Mouse (Mus musculus) cerebellum, postnatal 4 days (tissue): Measurements from ENCODE around the gene Traf5.

Experiments used
- DNase-seq, 2 experiments: peaks; one replicate each; pipeline ENCODE4 v3.0.0; 2022; ENCODE audit warnings: low spot score in 2 of 2, mixed read lengths in 1 of 2

Gene Traf5

DNA sequence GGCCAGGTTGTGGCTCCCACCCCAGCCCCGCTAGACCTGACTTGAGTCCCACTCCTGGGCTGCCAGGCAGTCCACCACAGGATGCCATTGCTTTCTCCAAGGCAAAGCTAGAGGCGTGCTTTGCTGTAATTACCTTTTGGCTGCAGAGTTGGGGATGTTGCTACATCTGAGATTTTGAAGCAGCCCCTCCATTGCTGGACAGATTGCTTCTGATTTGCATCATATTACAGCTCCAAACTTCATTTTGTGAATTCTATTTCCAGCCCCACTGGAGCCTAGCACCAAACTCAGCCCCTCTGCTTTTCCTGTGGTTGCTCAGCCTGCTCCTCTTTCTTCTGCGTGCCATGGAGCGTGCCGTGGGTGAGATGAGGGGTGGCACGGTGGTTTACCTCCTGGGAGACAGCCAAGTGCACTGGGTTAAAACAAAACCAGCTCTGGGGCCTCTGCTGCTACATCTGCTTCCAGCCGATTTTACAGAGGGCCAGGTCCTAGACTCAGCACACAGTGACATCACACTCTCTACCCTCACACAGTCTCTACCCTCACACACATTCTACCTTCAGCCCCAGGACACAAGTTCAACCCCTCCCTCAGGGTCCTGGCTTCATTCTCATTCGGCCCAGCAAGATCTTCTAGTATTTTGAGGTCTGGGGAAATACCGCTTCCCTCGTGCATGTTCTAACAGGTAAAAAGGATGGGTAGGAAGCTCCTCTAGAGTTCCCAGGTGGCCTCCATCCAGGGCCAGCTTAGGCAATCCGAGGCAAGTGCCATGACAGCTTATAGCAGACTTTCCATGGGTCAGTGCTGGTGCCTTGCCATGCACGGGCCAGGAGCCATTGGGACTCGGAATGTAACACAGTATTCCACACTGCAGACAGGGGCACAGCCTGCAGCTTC is 117.6 kb downstream of the Traf5 start:
- no peak for DNase-seq

DNA sequence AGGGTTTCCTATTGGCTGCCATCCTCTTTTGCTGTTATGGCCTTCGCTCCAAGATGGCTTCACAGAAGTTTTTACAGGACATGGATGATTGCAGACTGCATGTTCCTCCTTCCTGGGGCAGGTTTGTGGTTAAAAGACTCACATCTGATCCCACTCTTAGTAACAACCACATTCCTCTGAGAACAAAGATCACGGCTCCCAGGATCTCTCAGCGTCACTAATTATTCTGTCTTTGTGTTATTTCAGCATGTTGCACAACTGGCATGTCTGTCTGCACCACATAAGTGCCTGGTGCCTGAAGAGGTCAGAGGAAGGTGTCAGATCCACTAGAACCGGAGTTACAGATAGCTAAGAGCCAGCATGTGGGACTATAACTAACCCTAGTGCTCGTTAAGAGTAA is 122.4 kb downstream of the Traf5 start:
- DNase-seq, result no peak

DNA sequence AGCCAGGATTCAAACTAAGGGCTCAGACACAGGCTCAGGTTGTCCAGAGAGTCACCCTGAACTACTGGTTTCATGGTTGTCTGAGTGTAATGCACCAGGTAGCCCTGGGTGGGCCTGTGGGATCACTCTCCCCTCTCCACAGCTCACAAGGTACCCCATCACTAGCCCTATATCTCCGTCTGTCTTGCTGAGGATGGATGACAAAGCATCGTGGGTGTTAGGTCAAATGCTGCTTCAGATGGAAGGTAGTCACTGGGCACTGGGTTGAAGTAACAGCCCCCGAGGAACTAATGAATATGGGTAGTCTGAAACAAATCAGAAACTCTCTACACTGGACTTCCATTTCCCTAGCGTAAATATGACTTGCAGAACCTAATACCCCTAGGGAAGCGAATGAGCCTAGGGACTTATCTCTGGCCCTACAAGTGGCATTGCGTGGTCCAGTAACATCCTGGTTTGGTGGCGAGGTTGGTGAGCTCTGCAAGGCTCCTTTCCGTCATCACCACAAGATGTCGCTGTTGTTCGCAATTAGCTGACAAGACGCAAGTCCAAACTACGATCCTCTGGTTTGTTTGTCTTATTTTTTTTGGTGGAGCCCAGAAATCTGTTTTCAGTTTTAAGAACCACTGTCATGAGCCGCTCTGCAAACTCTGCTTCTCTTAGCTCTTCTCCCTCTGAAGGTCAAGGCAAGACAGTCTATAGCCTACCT is 127.4 kb downstream of the Traf5 start:
- peak; percentile 58 to 79 for DNase-seq

DNA sequence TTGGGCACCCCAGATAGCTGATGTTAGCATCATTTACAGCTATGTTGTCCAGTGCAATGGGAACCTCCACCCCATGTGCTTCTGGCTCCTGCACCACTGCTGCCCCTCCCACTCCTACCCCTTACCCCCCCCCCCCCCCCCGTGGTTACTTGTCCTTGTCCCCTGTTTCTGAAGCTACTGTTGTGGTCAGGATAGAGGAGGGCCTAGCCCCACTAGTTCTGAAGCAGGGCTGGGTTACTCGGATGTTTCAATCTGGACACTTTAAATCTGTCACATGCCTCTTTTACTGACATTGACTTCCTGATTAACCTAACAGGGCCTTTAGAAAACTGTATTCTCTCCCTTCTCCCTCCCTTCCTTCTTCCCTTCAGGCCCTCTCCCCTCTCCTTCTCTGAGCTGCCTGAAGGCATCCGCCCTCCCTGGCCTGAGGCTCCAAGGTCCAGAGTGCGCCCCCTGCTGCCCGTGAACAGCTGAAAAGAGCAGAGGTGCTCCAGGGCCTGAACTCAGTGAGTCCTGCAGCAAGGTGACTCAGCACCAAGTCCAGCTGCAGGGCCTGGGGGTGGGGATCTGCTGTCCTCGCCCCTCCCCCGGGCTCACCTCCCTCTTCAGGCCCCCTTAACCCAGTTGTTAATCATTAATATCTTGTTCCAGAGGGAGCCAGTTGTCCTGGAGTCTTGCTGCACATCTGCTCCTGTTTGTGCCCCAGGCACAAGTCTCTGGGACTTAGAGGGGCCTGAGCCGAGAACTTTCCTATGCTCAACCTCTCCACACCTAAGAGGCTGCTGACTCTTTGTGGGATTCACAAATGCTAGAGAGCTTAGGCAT is 128.2 kb downstream of the Traf5 start:
- DNase-seq, result peak; percentile 75 to 80

DNA sequence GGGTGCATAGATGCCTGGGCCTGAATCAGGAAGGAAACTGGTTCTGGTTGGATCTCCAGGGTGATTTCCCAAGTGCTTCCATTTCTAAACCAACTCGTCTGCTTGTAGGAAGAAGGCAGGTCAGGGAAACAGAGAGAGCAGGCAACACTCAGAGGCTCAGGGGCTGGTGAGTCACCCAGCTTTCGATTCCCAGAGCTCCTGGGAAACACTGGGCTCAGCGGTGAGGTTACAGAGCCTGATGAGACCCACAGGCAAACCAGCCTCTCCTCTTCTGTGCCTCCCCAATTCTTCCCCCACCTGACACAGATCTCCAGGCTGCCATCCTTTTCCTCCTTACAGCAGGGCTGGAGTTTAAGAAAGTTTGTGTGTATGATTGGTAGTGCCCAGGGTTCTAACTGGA is 128.9 kb downstream of the Traf5 start:
- DNase-seq, result no peak

DNA sequence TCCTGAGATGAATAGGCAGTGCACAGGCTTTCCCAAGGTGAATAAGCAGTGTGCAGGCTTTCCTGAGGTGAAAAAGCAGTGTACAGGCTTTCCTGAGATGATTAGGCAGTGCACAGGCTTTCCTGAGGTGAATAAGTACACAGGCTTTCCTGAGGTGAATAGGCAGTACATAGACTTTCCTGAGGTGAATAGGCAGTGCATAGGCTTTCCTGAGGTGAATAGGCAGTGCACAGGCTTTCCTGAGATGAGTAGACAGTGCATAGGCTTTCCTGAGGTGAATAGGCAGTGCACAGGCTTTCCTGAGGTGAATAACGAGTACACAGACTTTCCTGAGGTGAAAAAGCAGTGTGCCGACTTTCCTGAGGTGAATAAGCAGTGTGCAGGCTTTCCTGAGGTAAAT is 131.4 kb downstream of the Traf5 start:
- no peak for DNase-seq

DNA sequence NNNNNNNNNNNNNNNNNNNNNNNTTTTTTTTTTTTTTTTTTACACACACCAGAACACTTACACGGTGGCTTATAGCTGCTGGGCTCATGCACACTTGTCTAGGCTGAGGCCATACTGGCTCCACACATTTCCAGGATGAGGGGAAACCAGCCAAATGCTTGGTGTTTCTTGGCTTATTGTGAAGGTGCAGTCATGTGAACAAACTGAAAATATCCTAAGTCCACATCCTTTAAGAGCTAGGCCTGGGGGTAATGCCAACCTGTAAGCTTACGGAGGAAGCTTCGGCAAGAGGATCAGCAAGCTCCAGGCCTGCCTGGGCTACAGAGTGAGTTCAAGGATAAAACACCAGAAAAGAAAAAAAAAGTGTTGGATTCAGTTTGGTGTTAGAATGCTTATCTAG is 135.0 kb downstream of the Traf5 start:
- DNase-seq, result no peak

DNA sequence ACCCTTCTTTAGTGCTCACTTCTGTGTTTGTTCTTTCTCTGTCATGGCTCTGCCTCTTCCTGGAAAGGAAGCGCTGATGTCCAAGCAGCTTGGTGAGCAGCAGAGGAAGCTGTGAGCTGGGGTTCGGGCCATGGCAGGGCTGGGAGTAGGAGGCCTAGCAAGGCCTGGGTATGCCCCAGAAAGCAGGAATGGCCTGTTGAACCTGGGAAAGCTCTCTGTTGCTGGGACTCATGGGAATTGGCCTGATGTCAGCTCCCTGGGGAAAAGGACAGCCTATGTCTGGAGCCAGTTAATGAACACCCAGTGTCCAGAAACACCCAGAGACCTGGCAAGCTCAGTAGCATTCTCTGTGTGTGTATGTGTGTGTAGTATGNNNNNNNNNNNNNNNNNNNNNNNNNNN is 135.5 kb downstream of the Traf5 start:
- DNase-seq, result no peak

DNA sequence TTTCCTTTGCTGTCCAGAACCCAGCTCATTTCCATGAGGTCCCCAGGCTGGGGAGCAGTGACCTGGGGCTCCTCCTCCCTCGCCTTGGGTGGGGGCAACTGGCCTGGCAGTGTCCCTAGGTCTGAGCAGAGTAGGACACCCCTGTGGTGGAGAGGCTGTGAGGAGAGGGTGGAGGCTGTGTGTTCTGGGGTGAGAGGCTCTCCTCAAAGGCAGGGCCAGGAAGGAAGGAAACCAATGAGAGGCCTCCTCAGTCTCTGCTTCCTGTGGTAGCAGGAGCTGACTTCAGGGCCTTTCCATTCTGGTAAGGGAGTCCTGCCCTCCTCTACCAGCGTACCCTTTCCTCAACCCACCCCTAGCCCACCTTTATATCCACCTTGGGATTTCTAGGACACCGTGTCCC is 136.1 kb downstream of the Traf5 start:
- DNase-seq, result no peak

DNA sequence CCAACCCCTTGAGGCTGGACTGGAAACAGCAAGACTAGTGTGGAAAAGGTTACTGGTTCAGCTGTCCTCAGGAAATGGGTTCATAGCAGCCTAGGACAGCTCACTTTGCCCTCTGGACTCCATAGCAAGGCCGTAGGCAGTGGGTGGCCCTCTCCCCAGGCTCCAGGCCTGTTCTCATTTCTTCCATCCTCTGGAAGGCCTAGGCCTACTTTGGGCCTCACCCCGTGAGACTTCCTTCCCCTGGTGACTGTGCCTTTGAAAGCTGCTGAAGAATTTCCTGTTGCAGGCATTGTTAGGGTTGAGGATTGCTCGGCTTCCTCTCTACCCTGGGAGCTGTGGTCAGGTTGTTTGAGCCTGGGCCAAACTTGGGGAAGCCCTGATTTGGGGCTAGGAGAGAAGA is 137.3 kb downstream of the Traf5 start:
- no peak for DNase-seq

DNA sequence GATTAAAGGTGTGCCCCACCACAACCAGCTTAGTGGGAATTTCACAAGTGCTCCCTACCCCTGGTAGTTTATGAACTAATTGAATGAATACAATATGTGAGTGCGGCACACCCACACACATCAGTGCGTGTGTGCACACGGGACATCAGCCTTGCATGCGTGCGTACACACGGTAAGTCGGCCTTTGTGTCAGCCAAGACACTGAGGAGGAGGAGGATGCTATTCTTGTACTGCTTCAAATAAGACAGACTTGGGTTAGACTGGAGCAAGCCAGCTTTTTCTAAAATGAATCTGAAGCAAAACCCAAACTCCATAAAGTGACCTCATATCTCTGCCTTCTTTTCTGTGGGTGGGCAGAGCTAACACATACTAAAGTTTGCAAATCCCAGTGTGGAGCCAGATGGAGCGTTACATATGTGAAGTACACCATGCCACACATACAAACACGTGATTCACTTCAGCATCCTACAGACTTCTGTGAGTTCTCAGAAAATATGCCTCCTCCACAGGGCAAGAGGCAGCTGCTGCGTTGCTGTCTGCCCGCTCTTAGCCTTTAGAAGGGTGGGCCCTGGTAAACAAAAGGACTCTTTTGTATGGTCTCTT is 139.5 kb downstream of the Traf5 start:
- DNase-seq, result no peak

DNA sequence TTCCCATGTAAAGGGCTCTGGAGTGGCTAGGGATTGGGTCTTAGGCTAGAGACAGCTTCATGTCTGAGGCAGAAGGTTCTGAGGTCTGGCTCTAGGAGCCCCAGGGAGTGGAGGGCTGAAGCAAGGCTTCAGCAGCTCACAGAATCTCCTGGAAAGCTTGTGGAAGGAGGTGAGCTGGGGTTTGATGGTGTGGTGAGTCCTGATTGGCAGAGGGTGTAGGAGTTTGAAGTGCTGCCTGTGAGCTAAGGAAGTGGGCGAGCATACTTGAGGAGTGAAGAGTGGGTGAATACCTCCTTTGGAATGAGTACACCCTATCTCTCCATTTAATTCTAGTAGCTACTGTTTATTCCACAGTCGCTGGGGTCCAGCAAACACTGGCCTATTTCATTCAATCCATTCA is 141.7 kb downstream of the Traf5 start:
- no peak for DNase-seq

DNA sequence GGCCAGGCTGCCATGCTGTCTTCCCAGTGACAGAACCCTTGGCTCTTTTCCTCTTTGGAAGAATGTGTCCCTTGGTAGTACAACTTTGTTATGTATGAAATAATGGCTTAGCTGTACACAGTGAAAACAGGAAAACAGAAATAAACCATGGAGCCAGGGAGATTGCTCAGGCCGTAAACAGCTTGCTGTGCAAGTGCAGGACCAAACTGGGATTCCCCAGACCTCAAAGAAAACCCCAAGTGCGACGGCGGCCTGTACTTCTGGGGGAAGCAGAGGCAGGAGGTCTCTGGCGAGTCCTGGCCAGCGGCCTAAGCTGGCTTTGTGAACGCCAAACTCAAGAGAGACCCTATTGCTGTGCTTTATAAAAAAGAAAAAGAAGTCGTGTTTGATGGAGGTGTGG is 143.8 kb downstream of the Traf5 start:
- no peak for DNase-seq

DNA sequence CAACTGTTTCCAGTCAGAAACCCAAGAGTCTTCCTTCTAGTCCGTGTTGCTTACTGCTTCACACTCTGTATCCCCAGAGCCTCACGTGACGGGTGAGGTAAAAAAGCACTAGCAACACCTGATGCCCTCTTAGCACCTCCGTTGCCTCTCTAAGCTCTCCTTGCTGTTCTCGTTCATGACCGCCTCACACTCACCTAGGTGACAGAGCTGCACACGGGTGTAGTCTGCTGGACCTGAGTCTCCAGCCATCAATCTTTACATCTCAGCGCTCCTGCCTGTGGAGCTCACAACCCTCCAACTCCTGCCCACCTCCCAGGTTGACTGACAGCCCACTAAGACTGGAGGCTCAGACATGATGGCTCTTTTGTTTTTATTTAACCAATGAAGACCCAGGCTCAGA is 144.6 kb downstream of the Traf5 start:
- no peak for DNase-seq
